Mouse (Mus musculus) cerebellum, adult 8-10 months (tissue): ENCODE results near the gene Fbxl16.

Experiments
- DNase-seq: peaks from one replicate; pipeline ENCODE4 v3.0.0; 2022

The Fbxl16 gene

GRCm38 (mm10) chr17:25829558-25830017 is 20.7 kb downstream of the Fbxl16 start:
- no peak for DNase-seq

- no peak for DNase-seq
Measured at GRCm38 (mm10) chr17:25830200-25830753, 21.4 kb downstream of the Fbxl16 start.

GRCm38 (mm10) chr17:25830806-25831431 is 22.0 kb downstream of the Fbxl16 start:
- no peak for DNase-seq

GRCm38 (mm10) chr17:25831451-25832281 is 22.8 kb downstream of the Fbxl16 start:
- DNase-seq = peak; percentile 64

GRCm38 (mm10) chr17:25832436-25833290 is 23.8 kb downstream of the Fbxl16 start:
- peak; percentile 99 for DNase-seq

- no peak for DNase-seq
Measured at GRCm38 (mm10) chr17:25833291-25833663, 24.4 kb downstream of the Fbxl16 start, which contains the start of gene Stub1. Stub1 (minus strand) TSS chr17:25833404.

GRCm38 (mm10) chr17:25833961-25834594 is 25.2 kb downstream of the Fbxl16 start:
- peak; percentile 52 for DNase-seq

GRCm38 (mm10) chr17:25834595-25835222 is 25.8 kb downstream of the Fbxl16 start:
- peak; percentile 59 for DNase-seq

- no peak for DNase-seq
Measured at GRCm38 (mm10) chr17:25835301-25835700, 26.4 kb downstream of the Fbxl16 start.

GRCm38 (mm10) chr17:25835816-25836215 is 26.9 kb downstream of the Fbxl16 start:
- no peak for DNase-seq

- DNase-seq = no peak
Measured at GRCm38 (mm10) chr17:25836397-25837075, 27.7 kb downstream of the Fbxl16 start.

- peak; percentile 84 for DNase-seq
Measured at GRCm38 (mm10) chr17:25837076-25837410, 28.2 kb downstream of the Fbxl16 start, which contains the start of gene Rhbdl1. Rhbdl1 (minus strand) TSS chr17:25837295.

GRCm38 (mm10) chr17:25837533-25837932 is 28.6 kb downstream of the Fbxl16 start:
- no peak for DNase-seq

GRCm38 (mm10) chr17:25838904-25839303 is 30.0 kb downstream of the Fbxl16 start:
- no peak for DNase-seq

GRCm38 (mm10) chr17:25839455-25840235 is 30.8 kb downstream of the Fbxl16 start:
- DNase-seq = no peak

- no peak for DNase-seq
Measured at GRCm38 (mm10) chr17:25840519-25840918, 31.6 kb downstream of the Fbxl16 start.

- DNase-seq = no peak
Measured at GRCm38 (mm10) chr17:25841117-25841880, 32.4 kb downstream of the Fbxl16 start, which contains the start of gene Gm20683. Gm20683 (minus strand) TSS chr17:25841763.

GRCm38 (mm10) chr17:25842509-25842908 is 33.6 kb downstream of the Fbxl16 start:
- DNase-seq = no peak

GRCm38 (mm10) chr17:25843122-25843521 is 34.2 kb downstream of the Fbxl16 start:
- no peak for DNase-seq
